Mouse (Mus musculus) lung, postnatal 0 days (tissue): ENCODE measurements around the gene Dnajc7.

Experiments
- CTCF ChIP-seq: IDR thresholded peaks from 2 replicates; pipeline ENCODE4 v1.5.1; 2016; ENCODE audit warnings: antibody characterized with exemption, mild to moderate bottlenecking
- EP300 ChIP-seq: IDR thresholded peaks from 2 replicates; pipeline ENCODE4 v1.6.1; 2016; ENCODE audit warnings: antibody characterized with exemption, mild to moderate bottlenecking, control low read depth

DNA sequence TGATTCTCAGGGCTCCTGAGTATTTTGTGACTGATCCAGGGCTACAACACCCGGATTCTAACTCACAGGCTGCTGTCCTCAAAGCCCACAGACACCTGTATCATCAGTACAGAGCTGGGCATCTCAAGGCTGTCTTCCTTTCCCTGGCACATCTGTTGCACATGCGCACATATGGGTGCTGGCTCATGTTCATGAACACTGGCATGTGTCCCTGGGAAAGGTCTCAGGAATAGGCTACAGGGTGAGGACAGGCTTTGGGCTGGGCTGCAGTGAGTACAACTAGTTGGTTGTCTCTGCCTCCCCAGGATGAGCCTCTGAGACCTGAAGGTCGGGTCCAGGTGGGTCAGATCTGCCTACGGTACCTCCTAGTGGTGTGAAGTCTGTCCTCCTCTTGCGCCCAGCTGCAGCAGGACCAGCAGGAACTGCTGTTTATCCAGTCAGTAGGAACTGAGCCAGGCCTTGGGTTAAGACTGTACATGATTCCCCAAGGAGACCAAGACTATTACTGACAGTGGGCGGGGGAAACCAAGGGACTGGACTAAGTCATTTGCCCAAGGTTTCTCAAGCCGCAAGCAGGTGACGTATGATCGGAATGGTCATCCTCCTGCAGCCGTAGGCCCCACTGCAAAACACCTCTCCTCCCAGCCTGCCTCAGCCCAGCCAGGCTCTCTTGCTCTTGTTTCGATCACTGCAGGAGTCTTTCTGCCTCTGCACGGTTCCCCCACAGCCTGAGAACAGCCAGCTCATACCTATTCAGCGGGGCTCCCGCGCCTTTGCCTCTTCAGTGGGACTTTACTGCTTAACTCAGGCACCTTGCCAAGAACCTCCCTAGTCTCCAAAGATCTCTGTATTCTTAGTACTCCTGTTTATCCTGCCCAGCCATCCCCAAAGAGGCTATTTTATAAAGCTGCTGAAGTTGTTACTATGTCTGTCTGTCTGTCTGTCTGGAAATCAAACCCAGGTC lies 23.9 kb upstream of the Dnajc7 start:
- no peak for TF ChIP-seq CTCF
- no peak for TF ChIP-seq EP300
